Mouse (Mus musculus) liver, embryonic 14.5 days (tissue): ENCODE measurements around the gene Celf2.

Experiments
- CTCF ChIP-seq: IDR thresholded peaks from 2 replicates; pipeline ENCODE4 v1.5.1; 2016; ENCODE audit warnings: antibody characterized with exemption, low read depth, control low read depth
- EP300 ChIP-seq: IDR thresholded peaks from 2 replicates; pipeline ENCODE4 v1.6.1; 2016; ENCODE audit warnings: antibody characterized with exemption, low read depth

GRCm38 (mm10) chr2:7311776-7312175, 197.6 kb downstream of the Celf2 start:
- TF ChIP-seq CTCF, result no peak
- no peak for TF ChIP-seq EP300
